Mouse (Mus musculus) mature B cell (primary cell): ENCODE measurements around the gene 1110008L16Rik.
"Not testable (repeated sequence)": the region's sequence is repeated elsewhere in the genome, so short reads cannot be mapped to it uniquely, and the experiment has no call there.

Source experiments
- in situ Hi-C: fragments of 300-500 bp; cut with MboI; formaldehyde crosslinking; loops from 2 replicates; pipeline ENCODE4 v1.14.3; 2019

Gene 1110008L16Rik

DNA sequence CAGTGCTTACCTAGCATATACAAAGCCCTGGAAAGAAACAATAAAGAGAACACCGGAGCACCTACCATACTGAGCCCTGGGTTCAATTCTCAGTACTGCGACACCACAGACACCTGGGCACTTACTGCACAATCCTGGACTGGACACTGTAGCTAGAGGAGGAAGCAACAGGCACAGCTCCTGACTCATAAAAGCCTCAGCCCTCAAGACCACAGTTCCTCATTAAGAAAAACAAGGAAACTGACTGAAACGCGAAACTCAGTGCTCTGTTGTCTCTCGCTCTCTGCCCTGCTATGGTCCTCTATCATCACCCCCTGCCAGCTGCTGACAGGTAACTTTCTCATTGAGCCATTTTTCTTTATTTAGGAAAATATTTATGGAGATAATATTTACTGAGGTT lies at the start of gene 1110008L16Rik:
1110008L16Rik (plus strand) TSS at position 242 of the 400 bp plus-strand sequence.
- in situ Hi-C loops: no loop called here

DNA sequence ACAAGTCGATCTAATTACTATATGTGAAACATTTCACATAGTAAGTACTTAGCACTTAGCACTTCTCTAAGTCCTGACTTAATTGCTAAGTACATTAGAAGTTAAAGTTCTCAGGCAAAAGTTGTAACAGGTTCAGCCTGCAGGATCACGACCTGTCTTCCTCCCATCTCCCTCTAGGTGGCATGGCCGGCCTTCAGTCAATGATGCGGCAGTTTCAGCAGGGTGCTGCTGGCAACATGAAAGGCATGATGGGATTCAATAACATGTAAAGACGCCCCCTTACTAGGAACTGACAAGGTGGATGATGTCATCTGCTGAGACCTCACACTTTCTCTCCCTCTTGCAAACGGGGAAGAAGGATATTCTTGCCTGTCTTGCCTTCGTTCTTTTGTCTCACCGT lies 37.4 kb upstream of the 1110008L16Rik start:
- in situ Hi-C loops: not testable (repeated sequence)

DNA sequence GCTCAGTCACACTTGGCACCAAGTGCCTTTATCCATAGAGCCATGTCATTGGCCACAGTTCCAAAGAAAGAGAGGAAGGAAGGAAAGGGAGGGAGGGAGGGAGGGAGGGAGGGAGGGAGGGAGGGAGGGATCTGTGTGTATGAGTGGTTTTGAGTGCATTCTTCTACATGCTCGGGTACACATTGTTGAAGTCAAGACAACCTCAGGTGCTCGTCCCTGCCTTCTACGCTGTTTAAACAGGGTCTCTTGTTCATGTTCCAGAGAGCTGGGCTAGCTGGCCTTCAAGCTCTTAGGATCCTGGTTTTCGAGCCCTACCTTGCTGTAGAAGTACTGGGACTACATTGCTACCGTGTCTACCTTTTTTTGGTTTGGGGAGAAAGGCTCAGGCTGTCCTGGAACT lies 36.0 kb upstream of the 1110008L16Rik start:
- in situ Hi-C loops: not testable (repeated sequence)

DNA sequence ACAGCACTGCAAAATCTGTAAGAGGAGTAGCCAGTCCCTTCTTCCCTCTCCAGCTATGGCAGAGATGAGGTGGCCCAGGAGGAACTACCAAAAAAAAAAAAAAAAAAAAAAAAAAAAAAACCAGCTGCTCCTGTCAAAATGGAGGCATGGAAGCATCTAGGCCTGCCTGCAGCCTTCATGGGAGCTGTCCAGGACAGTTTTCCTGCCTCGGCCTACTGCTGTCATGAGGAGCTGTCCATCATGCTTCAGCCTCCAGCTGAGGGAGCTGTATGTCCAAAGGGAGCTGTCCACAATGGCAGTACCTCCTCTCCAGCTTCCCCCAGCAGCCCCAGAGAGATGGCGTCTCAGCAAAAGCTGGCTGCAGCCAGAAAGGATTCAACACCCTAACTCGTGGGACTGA lies 27.1 kb upstream of the 1110008L16Rik start:
- in situ Hi-C loops: no loop called here

DNA sequence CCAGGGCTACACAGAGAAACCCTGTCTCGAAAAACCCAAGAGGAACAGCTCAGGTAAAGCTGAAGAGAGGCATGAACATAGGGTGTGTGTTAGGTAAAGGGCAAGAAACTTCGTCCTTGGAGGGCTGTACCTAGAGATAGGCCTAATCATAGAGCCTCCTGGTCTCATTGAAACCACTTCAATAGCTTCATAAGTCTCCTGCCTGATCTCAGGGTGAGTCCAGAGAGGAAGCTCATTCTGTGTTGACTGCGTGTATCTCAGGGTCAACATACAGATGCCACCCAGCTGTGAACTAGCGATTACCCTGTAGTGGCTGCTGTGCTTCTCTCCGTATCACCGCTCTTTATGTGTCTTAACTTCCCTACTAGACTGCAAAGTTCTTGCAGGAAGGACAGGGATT lies 21.8 kb upstream of the 1110008L16Rik start:
- in situ Hi-C loops: not testable (repeated sequence)

DNA sequence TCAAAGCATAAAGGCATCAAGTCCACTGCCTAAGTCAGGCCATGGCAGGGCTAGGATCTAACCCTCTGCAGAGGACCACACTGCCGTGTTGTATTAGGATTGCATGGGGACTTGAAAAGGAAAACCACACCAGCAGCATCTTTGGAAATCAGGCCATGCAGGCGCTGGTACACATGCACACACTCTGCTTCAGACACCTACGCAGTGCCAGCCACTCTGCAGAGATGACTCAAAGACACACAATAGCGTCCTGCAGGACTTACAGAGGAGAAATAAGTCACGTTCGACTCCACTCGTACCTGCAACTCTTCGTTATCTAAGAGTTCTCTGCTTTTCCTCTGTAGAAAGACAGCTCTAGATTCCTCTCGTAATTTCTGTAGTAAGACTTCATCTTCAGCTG lies 1.3 kb upstream of the 1110008L16Rik start:
- in situ Hi-C loops: no loop called here

DNA sequence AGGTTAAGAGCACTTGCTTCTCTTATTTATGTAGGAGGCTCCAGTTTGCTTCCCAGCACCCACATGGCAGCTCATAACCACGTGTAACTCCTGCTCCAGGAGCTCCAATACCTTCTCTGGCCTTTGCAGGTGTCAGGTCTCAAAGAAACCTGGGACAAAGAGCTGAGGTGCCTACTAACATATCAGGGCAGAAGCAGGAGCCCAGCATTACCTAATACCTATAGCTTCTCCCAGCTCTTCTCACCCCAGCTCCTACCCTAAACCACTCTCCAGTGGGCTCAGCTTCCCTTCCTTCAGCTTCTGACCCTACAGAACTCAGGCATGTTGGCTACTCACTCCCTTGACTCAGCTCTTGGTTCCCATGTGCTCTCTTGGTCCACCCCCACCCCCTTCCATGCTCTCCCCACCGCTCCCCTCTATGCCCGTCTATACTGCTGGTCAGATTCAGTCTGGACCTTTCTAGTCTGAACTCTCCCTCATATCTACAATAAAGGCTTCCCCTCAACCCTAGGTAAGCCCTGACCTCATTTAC lies 1.5 kb downstream of the 1110008L16Rik start:
- in situ Hi-C loops: no loop called here

DNA sequence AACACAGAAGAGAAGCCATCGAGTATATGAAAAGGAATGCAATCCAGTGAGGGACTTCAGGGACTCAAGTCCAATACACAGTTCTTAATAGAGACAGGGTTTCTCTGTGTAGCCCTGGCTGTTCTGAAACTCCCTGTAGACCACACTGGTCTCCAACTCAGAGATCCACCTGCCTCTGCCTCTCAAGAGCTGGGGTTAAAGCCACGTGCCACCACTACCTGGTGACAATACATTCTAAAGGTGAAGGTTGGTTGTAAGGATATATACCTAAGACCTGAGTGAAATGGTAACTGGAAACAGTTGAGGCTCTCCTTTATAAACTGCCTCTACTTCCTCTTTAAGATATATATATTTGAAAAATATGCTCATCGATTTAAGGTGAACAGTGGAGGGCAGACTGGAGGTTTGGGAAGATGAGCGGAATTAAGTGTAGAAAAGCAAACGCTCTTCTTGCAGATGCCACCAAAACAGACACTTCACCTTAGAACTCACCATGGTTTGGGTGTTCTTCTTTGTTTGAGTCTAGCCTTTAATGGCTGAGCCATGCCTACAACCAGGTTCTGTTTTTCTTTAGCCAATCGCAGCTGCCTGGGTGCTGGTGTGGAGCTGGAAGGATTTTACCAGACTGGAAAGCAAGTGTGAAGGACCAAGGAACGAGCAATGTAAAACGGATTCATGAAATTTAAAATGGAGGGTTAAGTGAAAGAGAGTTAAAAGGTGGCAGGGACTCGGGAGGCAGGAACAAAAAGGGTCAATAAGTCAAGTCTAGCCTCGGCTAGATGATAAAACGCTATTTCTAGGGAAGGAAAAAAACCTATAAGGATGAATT lies 2.3 kb downstream of the 1110008L16Rik start:
- in situ Hi-C loops: no loop called here

DNA sequence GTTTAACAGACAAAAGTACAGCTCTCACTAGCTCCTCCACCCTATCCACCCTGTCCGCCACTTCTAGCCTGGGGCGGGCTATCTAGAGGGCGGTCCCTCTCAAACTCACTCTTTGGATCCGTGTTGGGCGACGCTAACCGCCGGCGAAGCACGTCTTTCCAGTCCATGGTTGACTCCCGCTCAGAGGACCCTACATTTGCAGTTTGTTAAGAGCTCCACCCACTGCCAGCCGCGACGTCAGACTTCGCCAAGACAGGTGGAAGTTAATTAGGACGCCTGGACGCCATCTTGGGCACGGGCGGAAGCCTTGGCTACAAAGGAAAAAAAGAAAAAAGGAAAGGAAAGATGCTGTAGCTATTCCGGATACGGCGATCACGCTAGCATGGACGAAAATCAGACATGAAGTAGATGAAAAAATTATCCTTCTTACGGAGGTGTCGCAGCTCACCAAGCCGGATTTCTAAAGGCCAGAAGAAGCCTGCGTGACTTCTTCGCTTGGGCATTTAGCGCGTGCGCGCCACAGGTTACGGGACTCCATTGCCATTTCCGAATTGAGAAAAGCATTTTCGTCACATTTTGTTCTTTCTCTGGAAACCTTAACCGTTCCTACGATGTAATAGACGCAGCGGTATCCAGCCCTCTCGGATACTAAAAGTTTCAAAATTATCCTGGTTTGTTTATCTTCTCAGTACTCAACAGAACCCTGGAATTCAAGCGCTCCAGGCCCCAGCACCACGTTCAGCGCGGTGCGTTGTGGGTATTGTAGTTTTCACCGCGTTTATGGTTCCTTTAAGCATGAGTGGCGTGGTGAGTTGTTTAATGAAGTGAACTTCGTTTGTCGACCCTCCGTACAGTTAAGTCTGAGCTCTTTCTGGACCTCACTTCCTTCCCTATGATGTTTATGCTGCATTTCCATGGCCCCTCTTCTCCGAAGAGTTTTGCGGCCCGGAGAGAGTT lies 3.4 kb downstream of the 1110008L16Rik start, which contains the start of gene Ppp2r3c:
Ppp2r3c (minus strand) TSS at position 514 of the 957 bp plus-strand sequence.
- in situ Hi-C loops: no loop called here

DNA sequence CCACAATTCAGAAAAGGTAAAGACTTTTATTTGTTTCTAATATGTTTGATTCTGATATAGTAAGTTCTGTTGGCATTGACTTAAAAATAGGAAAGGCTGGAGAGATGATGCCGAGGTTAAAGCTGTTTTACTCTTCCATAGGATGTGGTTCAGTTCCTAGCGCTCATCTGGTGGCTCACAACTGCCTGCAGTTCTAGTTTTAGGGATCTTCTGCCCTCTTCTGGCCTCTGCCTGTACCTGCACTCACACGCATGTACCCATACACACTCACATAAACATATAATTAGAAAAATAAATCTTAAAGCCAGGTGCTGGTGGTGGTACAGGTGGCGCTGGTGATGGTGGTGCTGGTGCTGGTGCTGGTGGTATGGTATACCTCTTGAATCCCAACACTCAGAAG lies 7.0 kb downstream of the 1110008L16Rik start:
- in situ Hi-C loops: no loop called here

DNA sequence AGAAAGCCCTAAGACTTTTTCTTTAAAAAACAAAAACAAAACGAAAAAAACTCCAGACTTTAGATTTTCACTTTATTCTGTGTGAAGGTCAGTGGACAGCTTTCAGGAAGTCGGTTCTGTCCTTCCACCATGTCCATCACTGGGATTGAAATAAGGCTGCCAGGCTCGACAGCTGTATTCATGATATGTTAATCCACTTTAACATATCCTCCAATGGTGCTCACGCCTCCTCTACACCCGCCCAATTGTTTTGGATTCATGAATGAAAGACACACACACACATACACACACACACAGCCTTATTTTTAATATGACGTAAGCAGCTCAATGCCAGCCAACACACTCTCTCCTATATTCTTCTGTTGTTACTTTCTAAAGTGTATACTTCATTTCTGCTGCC lies 8.2 kb downstream of the 1110008L16Rik start:
- in situ Hi-C loops: no loop called here

DNA sequence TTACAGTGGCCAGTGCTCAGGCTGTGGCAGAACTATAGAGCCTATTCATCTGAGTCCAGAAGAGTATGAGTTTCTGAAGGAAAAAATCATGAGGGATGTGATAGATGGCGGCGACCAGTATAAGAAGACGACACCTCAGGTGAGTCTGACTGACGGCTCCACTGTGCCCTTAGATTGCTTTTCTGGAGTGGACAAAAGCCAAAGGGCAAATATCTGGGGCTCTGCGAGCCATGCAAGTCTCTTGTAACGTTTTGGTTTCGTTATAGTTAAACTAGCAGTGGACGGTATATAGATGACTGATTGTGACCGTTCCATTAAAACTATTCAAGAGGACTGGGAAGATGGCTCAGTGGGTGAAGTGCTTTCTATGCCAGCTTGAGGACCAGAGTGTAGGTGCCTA lies 9.4 kb downstream of the 1110008L16Rik start:
- in situ Hi-C loops: no loop called here

DNA sequence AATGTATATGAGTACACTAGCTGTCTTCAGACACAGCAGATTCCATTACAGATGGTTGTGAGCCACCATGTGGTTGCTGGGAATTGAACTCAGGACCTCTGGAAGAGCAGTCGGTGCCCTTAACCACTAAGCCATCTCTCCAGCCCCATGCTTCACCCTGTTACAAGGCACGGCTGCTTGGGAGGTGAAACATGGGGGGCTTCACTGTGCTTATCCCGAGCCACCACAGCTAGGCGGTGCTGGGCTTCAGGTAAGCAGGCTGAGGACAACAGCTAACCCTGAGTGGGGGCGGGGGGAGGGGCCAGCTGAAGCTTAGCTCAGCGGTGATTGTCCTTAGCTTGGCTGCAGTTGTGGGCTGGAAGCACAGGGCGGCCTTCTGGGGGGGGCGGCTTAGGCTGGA lies 10.1 kb downstream of the 1110008L16Rik start:
- in situ Hi-C loops: no loop called here

DNA sequence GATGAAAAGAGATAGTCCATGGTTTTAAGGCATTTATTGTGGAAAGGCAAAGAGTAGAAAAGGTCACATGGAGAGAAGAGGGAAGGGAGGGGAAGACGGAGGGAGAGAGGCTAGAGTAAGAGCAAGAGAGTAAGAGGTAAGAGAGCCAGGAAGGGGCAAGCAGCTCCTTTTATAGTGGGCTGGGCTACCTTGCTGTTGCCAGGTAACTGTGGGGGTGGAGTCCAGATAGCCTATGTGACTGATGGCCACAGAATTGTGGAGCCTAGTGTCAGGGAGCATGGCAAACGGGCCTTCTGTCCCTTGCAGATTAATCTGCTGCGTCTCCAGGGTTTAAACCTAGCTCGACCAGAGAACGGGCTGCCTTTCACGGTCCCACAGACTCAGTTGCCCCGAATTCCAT lies 12.5 kb downstream of the 1110008L16Rik start:
- in situ Hi-C loops: no loop called here

DNA sequence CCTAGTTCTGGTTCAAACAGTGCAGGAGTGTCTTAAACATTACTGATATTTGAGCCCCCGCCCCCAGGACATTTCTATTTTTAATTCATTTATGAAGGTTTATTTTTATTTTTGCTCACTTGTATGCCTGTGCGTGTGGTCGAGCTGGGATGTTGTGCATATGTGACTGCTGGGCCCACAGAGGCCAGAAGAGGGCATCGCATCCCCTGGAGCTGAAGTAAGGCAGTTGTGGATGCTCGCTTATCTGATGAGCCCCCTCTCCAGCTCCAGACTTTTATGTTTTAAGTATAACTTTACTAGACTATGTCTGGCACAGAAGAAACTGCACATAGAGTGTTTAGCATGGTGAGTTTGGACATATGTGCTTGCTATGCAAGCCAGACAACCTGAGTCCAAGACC lies 14.5 kb downstream of the 1110008L16Rik start:
- in situ Hi-C loops: no loop called here

DNA sequence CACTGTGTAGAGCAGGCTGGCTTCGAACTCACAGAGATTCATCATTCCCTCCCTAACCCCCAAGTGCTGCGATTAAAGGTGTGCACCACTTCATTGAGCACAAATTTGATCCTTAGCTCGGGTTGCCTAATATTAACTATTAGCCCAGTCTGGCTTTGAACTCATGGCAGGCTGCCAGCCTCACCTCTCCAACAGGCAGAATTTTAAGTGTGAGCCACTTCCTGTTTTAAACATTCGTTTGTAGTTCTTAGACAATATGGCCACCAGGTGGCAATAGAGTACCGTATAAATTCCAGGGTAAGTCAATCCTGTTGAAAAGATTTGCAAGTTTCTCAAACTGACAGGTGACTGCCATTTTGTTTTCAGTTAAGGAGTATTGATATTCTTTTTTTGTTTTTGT lies 15.8 kb downstream of the 1110008L16Rik start:
- in situ Hi-C loops: loop anchor here (5.0 kb wide), 1 partner anchor 182 kb away; no protein-coding TSS in a partner anchor

DNA sequence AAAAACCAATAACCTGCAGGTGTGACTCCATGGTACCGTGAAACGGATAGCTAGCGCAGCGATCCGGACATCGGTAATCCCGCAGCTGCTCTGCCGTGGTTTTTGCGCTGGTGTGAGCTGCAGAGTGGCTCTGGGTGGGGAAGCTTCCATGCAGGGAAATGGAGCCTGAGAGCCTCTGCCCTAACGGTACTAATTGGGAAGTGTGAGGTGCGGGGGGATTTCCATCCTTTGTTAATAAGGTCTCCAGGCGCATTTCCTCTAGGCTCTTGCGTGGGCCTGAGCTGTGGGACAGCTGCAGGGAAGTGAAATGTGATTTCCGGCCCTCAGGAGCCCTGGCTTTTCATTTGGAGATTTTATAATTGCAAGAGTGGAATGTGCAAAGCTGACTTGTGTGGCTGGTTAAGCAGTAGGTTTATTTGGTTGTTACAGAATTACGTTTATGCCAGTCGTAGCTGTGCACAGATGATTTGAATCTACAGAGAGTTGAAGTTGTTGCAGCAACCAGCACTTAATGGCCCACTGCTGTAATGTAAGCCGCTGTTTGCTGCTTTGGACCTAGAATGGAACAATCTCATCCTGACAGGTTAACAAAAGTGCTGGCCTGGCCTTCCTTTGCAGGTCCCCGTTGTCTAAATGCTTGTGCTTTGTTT lies 22.4 kb downstream of the 1110008L16Rik start:
- in situ Hi-C loops: no loop called here

DNA sequence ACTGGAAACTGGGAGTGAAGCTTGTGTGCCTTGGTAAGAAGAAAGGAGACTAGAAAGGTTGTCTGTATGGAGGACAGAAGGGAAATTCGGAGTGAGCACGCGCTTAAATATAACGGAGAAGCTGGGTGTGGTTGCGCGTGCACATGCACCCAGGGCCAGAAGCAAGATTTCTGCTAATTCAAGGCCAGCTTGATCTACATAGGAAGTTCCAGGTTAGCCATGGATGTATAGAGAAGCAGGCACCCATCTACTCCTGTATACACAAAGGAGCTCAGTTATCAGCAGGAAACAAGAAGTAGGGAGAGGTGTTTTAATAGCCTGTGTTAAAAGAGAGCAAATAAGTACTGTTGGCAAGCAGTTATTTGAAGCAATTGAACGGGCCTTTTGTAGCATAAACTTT lies 26.3 kb downstream of the 1110008L16Rik start:
- in situ Hi-C loops: no loop called here

DNA sequence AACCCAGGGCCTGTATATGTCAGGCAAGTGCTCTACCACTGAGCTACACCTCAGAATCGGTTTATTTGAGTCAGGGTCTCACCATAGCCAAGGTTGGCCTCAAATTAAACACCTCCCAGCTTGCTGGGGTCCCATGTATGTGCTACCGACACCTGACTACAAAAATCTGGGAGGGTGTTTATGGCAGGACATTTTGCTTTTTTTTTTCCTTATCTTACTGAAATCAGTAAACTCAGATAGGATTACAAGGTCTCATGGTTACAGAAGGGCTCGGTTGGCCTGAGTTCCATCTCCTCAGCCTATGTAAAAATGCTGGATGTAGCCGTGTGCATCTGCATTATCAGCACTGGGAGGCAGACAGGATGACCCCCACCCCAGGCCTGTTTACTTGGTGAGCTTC lies 29.4 kb downstream of the 1110008L16Rik start:
- in situ Hi-C loops: no loop called here

DNA sequence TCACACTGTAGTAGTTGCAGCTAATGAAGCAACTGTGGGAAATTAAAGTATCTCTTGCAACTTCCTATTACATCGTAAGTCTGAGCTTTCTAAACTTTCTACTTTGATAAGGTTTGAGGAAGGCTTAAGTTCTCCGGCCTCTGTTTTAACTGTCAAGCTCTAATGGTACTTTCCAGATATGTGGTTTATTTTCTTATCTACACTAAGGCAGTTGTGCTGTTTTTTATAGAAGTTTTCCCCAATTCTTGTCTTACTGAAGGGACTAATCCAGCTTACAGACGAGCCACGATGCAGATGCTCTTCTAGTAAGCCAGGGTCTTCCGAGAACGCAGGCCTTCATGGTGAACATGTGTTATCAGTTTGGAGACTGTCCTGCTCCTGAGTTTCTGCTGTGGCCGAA lies 30.0 kb downstream of the 1110008L16Rik start:
- in situ Hi-C loops: no loop called here

DNA sequence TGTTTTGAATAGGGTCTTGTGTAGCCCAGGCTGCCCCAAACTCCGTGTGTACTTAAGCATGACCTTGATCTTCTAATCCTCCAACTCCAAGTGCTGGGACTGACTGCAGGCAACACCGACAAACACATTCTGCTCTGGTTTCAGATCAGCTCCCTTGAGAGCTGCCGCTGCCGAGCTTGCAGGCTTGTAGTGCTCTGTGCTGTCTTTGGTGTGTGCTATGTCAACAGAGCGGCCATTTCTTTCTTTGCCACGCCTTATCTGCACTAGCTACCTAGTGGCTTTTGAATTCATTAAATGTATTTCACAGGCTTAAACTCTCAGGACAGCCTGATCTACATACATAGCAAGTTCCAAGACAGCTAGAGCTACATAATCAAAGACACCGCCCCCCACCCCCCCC lies 34.3 kb downstream of the 1110008L16Rik start:
- in situ Hi-C loops: no loop called here

DNA sequence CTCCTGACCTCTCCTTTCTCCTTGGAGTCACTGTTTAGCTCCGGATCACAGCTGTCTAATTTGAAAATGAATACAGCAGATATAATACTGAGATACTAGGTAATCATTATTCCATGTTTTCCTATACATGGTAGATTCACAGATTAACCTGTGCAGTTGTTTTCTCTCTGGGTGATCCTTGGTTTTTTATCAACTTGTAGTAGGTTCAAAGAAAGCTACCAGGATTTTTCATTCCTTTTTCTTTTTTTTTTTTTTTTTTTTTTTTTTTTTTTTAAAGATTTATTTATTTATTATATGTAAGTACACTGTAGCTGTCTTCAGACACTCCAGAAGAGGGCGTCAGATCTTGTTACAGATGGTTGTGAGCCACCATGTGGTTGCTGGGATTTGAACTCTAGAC lies 39.1 kb downstream of the 1110008L16Rik start:
- in situ Hi-C loops: not testable (repeated sequence)
